Mouse (Mus musculus) cerebellum, adult 9-11 months (tissue): ENCODE measurements around the gene Gfpt2.
"Not testable (repeated sequence)": the region's sequence is repeated elsewhere in the genome, so short reads cannot be mapped to it uniquely, and the experiment has no call there.

Experiments
- DNase-seq: peaks from one replicate; pipeline ENCODE4 v3.0.0; 2022

Gfpt2 gene

DNA sequence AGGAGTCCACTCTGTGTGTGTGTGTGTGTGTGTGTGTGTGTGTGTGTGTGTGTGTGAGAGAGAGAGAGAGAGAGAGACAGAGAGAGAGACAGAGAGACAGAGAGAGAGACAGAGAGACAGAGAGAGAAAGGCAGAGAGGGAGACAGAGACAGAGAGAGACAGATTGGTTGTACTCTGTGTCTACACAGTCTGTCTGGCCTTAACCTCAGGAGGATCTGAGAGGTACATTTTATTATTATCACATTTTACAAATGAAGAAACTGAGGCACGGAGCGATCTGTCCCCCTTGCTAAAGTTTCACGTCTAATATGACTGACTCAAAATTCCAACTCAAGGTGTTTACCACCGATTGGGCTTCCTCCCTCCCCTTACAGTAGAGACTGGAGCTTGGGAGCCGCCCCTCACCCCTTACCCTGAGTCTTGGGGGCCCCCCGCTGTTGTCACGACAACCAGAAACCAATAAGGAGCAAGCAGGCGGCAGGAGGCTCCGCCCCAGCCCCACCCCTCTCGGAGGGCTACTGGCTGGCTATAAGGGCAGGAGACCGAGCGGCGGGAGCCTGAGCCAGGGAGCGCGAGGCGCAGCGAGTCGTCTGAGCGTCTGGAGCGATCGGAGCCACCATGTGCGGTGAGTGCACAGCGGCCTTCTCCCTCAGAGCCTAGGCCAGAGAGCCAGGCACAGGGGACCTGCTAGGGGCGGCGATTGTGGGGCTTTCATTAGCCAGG, at the start of gene Gfpt2:
TSS of gene Gfpt2 (plus strand) at position 560 of the 723 bp plus-strand sequence.
- peak; percentile 33 for DNase-seq

GRCm38 (mm10) chr11:49744981-49745380, 49.0 kb upstream of the Gfpt2 start:
- no peak for DNase-seq

DNA sequence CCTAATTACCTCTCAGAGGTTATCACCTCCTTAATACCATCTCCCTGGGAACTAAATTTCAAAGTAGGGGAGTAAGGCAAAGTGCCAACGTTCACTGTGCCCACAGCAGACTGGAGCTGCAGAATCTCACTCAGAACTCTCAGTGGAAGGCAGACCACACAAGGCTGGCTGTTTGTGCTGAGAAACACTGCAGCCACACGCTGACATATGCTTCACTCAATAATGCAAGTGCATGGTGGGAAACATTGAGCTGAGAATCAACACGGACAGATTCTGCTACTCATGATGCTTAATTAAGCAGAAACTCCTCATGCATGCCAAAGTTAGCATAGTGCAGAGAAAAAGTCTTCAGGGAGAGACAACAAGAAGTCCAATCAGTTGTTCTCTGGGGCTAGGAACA, 48.1 kb upstream of the Gfpt2 start:
- DNase-seq: no peak

DNA sequence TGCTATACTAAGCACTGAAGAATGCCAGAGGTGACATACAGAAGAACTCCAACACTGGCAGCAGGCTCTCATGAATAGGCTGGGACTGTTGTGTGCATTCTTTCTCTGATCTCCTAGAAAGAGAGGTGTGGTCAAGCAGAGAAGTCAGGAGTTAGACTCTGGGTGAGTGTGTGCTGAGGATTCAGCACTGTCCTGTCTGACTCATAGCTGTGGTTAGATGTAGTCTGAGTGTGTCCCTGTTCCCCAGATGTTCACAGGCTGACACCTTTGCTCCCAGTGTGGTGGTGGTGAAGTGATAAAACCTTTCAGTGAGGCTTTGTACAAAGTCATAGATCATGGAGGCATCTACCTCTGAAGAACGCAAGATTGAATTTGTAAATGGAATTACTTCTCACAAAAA, 47.2 kb upstream of the Gfpt2 start:
- no peak for DNase-seq

DNA sequence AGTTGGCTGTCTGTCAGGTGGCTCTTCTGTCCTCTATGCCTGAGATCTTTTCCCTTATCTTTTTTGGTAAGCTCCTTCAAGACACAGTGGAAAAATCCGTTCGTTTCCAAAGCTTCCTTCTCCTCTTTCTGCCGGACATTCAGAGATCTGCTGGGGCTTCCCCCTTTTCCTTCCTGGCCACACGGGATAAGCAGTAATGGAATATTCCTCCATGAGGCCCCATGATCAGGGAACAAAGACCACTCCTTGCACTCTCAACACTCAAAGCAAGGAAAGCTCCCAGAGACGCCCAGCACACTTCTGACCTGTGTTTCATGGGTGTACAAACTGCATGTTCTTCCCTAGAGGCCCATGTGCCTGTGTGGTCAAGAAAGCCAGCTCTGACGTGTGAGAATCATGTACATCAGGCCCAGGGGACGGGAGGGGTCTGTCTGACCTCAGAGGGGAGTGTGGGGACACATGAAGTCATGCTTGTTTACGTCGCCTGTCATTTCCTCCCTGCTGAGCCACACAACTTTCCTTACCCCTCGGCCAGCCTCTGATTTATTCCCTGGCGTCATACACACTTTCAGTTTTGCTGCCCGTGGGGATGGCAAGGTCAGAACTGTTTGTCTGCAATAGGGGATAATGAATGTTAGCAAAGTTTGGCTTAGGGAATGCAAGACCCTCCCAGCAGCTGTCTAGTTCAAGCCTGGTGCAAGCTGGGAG, 38.9 kb upstream of the Gfpt2 start:
- DNase-seq: no peak

DNA sequence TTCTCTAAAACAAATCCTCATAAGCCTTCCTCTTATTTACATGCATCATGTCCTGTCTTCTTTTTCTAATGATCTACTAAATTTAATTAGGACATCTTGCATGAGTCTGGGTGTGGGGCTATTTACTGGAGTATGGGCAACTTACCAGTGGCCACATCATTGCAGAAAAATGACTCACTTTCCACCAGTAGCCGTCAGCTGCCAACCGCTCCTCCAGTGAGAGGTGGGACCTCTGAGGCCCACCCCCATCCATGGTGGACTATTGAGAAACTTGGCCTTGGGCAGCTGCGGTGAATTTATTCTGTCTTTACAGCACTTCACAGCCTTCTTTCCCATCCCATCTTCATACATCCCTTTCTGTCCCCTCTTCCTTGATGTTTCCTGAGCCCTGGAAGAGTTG, 35.9 kb upstream of the Gfpt2 start:
- DNase-seq: no peak

DNA sequence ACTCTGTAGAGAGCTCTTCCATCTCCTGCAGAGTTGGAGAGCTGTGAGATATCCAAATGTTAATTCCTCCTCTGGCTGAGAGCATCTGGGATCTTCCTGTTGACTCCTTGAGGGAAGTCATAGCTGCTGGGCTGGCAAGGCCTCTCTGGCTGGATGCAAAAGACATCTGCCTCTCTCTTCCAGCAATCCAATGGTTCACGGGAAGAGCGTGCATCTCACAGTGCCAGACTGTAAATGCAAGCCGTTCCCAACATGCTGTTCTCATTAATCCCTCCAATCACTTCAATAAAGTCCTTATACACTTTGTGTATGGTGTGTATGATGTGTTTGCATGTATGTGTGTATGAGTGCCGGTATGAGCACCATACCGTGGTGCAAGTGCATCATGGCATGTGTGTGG, 32.8 kb upstream of the Gfpt2 start:
- DNase-seq: no peak

GRCm38 (mm10) chr11:49763555-49763954, 30.4 kb upstream of the Gfpt2 start:
- DNase-seq: no peak

GRCm38 (mm10) chr11:49764023-49764422, 30.0 kb upstream of the Gfpt2 start:
- DNase-seq: no peak

GRCm38 (mm10) chr11:49764639-49765299, 29.2 kb upstream of the Gfpt2 start:
- no peak for DNase-seq

- no peak for DNase-seq
These were observed 28.4 kb upstream of the Gfpt2 start for GRCm38 (mm10) chr11:49765377-49766136.

- no peak for DNase-seq
These were observed 27.9 kb upstream of the Gfpt2 start for GRCm38 (mm10) chr11:49766137-49766411.

- not testable (repeated sequence) for DNase-seq
These were observed 26.5 kb upstream of the Gfpt2 start for GRCm38 (mm10) chr11:49767497-49767896.

DNA sequence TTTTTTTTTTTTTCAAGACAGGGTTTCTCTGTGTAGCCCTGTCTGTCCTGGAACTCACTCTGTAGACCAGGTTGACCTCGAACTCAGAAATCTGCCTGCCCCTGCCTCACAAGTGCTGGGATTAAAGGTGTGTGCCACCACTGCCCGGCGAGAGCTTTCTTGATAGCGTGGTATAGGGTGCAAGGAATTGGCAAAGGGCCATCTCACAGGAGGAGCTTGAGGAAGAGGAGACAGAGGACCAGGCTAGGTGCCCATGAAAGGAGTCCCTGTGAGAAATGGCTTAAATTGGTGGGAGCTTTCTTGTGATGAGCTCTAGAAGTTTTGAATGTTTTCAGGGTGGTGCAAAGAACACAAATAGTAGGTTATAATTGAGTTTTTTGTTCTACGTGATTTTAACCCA, 25.2 kb upstream of the Gfpt2 start:
- DNase-seq: no peak

- DNase-seq: no peak
These were observed 23.1 kb upstream of the Gfpt2 start for GRCm38 (mm10) chr11:49770676-49771550.

- no peak for DNase-seq
These were observed 21.7 kb upstream of the Gfpt2 start for GRCm38 (mm10) chr11:49772251-49772650.

DNA sequence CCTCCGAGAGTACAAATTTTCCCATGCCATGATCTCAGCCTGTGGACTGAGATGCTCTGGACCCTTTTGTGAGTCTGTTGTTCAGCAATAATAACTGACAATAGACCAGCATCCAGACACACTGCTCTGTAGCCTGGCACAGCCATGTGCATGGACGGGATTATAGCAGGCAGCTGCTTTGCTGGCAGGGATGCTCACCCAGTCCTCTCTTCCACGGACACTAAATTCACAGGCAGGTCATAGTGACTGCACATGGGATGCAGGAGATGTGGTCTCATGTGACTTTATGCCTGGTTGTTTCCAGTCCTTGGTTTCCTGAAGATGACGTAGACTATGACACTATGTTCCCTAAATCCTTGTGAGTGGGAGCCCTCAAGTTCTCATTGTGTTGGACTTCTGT, 19.1 kb upstream of the Gfpt2 start:
- no peak for DNase-seq

DNA sequence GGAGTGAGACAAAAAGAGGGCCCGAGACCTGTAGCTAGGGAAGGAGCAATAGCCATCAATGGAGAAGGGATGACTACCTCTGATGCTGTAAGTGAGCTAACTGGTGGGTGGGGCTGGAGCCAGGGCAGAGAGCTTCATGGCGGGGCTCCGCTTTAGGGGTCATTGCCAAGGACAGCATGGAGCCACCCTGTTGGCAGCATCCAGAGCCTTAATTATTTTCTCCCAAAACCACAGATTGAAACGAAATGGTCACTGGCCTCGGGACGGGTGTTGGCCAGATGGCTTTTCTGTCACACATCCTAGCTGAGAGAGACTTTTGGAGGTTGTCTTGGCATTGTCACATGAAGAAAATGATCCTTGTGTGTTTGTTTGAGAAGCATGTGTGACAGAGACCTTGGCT, 15.1 kb upstream of the Gfpt2 start:
- DNase-seq: peak; percentile 63

GRCm38 (mm10) chr11:49780161-49780817, 13.7 kb upstream of the Gfpt2 start:
- no peak for DNase-seq

DNA sequence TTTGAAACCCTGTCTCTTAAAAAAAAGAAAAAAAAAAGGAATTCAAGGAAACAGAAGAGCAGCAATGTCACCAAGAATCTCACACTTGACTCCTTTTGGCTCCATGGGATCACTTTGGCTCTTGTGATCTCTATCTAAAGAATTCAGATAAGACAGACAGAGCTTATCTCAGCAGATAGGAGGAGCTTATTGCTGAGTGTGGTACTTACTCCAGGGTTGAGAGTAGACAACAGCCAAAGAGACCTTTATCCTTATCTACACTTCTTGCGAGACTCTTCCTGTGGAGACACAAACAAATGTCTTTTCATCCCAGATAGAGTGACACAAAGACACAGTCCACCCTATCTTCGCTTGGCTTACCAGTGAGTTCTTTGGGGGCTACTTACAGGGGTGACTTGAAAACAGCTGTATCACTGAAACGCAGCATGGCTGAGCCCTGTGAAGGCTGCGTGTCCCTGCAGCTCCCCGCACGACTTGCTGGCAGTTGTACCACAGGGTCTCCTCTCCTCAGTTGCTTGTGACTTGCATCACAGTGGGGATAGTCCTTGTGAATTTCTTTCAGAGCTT, 12.1 kb upstream of the Gfpt2 start:
- no peak for DNase-seq

DNA sequence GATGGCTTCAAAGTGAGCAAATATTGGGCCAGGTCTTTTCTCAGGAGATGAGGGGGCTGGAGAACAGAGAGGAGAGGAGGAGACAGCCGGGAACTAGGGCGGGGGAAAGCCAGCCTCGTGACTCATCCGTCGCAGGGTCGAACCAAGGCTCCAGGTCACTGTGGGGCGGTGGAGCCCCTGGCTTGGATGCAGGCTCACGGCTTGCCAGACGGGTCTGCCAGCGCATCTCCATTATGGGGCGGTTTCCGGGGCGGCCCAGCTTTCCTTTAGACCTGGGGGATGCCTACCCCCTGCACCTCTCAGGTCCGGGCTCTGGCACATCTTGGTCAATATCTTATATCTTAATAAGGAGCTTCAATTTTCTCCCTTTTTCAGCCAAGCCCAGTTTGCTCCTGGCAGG, 847 bp upstream of the Gfpt2 start:
- DNase-seq: no peak
